Mouse (Mus musculus): Measurements from ENCODE around the gene Gm47959. TPM values are rescaled to one million over a fixed set of nuclear protein-coding genes. Genes with fewer than 3 reads are reported as not detected.

The Gm47959 gene
- polyA plus RNA-seq, 1 experiment from 2014 or later: not detected

- Histone ChIP-seq H3K9ac (replicated peaks; ENCODE audit: low read depth, low read length) (no peak within 1 kb of the TSS; the same call in 1 of the 2 replicates), H3K4me2 (replicated peaks; ENCODE audit: low read depth, low read length) (peak within 1 kb of the TSS; percentile 59), H3K4me1 (ENCODE audit: control insufficient read depth, insufficient read depth, low read length) (no peaks in the 10 kb centered on the region), H3K27me3 (ENCODE audit: control insufficient read depth, insufficient read depth, low read length) (no peaks in the 10 kb centered on the region), H3K27ac (ENCODE audit: low read length) (0 out of 2 replicates have a peak within 1 kb of the TSS, but pooled peaks have one; percentile 17), H3K36me3 (ENCODE audit: control insufficient read depth, insufficient read depth, low read length) (no peaks in the 10 kb centered on the region), H3K9me3 (ENCODE audit: control insufficient read depth, low read depth, low read length) (no peaks in the 10 kb centered on the region), H3K4me3 (ENCODE audit: low read depth, low read length) (peak within 1 kb of the TSS; percentile 48)
- under 1% methylated on average over 25 of the region's 25 CpGs for WGBS
- ATAC-seq (ENCODE audit: insufficient number of reproducible peaks, insufficient read depth, low FRiP score, low read depth): peak; percentile 86
Observed at GRCm38 (mm10) chr1:83038109-83038672, 37.8 kb downstream of the Gm47959 start, which contains the start of gene Slc19a3. Gene Slc19a3 (minus strand): TSS chr1:83038448.

GRCm38 (mm10) chr1:83039080-83039479 lies 38.7 kb downstream of the Gm47959 start:
- H3K4me1 ChIP-seq (ENCODE audit: control insufficient read depth, insufficient read depth, low read length): no peaks in the 10 kb centered on the region
- no peak overlapping the region for H3K27ac ChIP-seq (ENCODE audit: low read length)
- no peak overlapping the region for H3K4me3 ChIP-seq (ENCODE audit: low read depth, low read length)
- H3K4me2 ChIP-seq (replicated peaks; ENCODE audit: low read depth, low read length): no peak overlapping the region
- 62% methylated on average over 4 of the region's 4 CpGs for WGBS
- H3K9ac ChIP-seq (replicated peaks; ENCODE audit: low read depth, low read length): no peak overlapping the region
- no peaks in the 10 kb centered on the region for H3K36me3 ChIP-seq (ENCODE audit: control insufficient read depth, insufficient read depth, low read length)
- H3K27me3 ChIP-seq (ENCODE audit: control insufficient read depth, insufficient read depth, low read length): no peaks in the 10 kb centered on the region
- no peak for ATAC-seq (ENCODE audit: insufficient number of reproducible peaks, insufficient read depth, low FRiP score, low read depth)
- no peaks in the 10 kb centered on the region for H3K9me3 ChIP-seq (ENCODE audit: control insufficient read depth, low read depth, low read length)

- Histone ChIP-seq H3K9me3 (ENCODE audit: control insufficient read depth, low read depth, low read length) (no peaks in the 10 kb centered on the region), H3K9ac (replicated peaks; ENCODE audit: low read depth, low read length) (no peak within 1 kb of the TSS), H3K36me3 (ENCODE audit: control insufficient read depth, insufficient read depth, low read length) (no peaks in the 10 kb centered on the region), H3K27ac (ENCODE audit: low read length) (no peak within 1 kb of the TSS), H3K27me3 (ENCODE audit: control insufficient read depth, insufficient read depth, low read length) (no peaks in the 10 kb centered on the region), H3K4me1 (ENCODE audit: control insufficient read depth, insufficient read depth, low read length) (no peaks in the 10 kb centered on the region), H3K4me2 (replicated peaks; ENCODE audit: low read depth, low read length) (no peak within 1 kb of the TSS), H3K4me3 (ENCODE audit: low read depth, low read length) (no peak within 1 kb of the TSS)
- ATAC-seq (ENCODE audit: insufficient number of reproducible peaks, insufficient read depth, low FRiP score, low read depth): no peak
- WGBS: 89% methylated on average over 2 of the region's 2 CpGs
Observed at GRCm38 (mm10) chr1:83042380-83042779, 42.0 kb downstream of the Gm47959 start, which contains the start of gene Krtap28-10. Gene Krtap28-10 (minus strand): TSS chr1:83042480.

GRCm38 (mm10) chr1:83044882-83045427 lies 44.6 kb downstream of the Gm47959 start, which contains the start of gene Gm47969:
Gene Gm47969 (plus strand): TSS chr1:83044932.
- no peak within 1 kb of the TSS for H3K27ac ChIP-seq (ENCODE audit: low read length)
- ATAC-seq (ENCODE audit: insufficient number of reproducible peaks, insufficient read depth, low FRiP score, low read depth): no peak
- 84% methylated on average over 5 of the region's 5 CpGs for WGBS

More at GRCm38 (mm10) chr1:83044882-83045427, 44.6 kb downstream of the Gm47959 start, which contains the start of gene Gm47969:
- Histone ChIP-seq H3K4me1 (ENCODE audit: control insufficient read depth, insufficient read depth, low read length) (no peaks in the 10 kb centered on the region), H3K27me3 (ENCODE audit: control insufficient read depth, insufficient read depth, low read length) (no peaks in the 10 kb centered on the region), H3K36me3 (ENCODE audit: control insufficient read depth, insufficient read depth, low read length) (no peaks in the 10 kb centered on the region), H3K9ac (replicated peaks; ENCODE audit: low read depth, low read length) (no peak within 1 kb of the TSS), H3K4me3 (ENCODE audit: low read depth, low read length) (no peak within 1 kb of the TSS), H3K9me3 (ENCODE audit: control insufficient read depth, low read depth, low read length) (no peaks in the 10 kb centered on the region), H3K4me2 (replicated peaks; ENCODE audit: low read depth, low read length) (no peak within 1 kb of the TSS)

Other genes starting within 250 kb of the Gm47959 start
- 5.2 and 5.8 TPM in 2 replicates for gene Tm4sf20, start 232.1 kb upstream of the Gm47959 start, polyA plus RNA-seq (2014; fragmentation: Nextera tagmentation; extraction: Ambion mirVana)
- not detected in 2 replicates for gene Gm47791, start 229.3 kb upstream of the Gm47959 start, polyA plus RNA-seq (2014; fragmentation: Nextera tagmentation; extraction: Ambion mirVana)
- gene Agfg1, start 161.1 kb upstream of the Gm47959 start, polyA plus RNA-seq (2014; fragmentation: Nextera tagmentation; extraction: Ambion mirVana): 37.2 and 41.0 TPM in 2 replicates
- gene A030005L19Rik, start 87.2 kb upstream of the Gm47959 start, polyA plus RNA-seq (2014; fragmentation: Nextera tagmentation; extraction: Ambion mirVana): not detected in 2 replicates
- gene A030014E15Rik, start 75.6 kb upstream of the Gm47959 start, polyA plus RNA-seq (2014; fragmentation: Nextera tagmentation; extraction: Ambion mirVana): not detected in 2 replicates
- not detected in 2 replicates for gene Gm6217, start 69.1 kb upstream of the Gm47959 start, polyA plus RNA-seq (2014; fragmentation: Nextera tagmentation; extraction: Ambion mirVana)
- gene A030003K21Rik, start 57.2 kb upstream of the Gm47959 start, polyA plus RNA-seq (2014; fragmentation: Nextera tagmentation; extraction: Ambion mirVana): not detected in 2 replicates
- not detected in 2 replicates for gene Gm7544, start 44.5 kb upstream of the Gm47959 start, polyA plus RNA-seq (2014; fragmentation: Nextera tagmentation; extraction: Ambion mirVana)
- not detected in 2 replicates for gene Gm47955, start 40.3 kb upstream of the Gm47959 start, polyA plus RNA-seq (2014; fragmentation: Nextera tagmentation; extraction: Ambion mirVana)
- gene Slc19a3, start 37.9 kb downstream of the Gm47959 start, polyA plus RNA-seq (2014; fragmentation: Nextera tagmentation; extraction: Ambion mirVana): 0.56 and 1.1 TPM in 2 replicates
- gene Krtap28-10, start 41.9 kb downstream of the Gm47959 start, polyA plus RNA-seq (2014; fragmentation: Nextera tagmentation; extraction: Ambion mirVana): not detected in 2 replicates
- not detected in 2 replicates for gene Gm47969, start 44.4 kb downstream of the Gm47959 start, polyA plus RNA-seq (2014; fragmentation: Nextera tagmentation; extraction: Ambion mirVana)
- not detected in 2 replicates for gene A030005K14Rik, start 58.8 kb downstream of the Gm47959 start, polyA plus RNA-seq (2014; fragmentation: Nextera tagmentation; extraction: Ambion mirVana)
- not detected in 2 replicates for gene Krtap28-13, start 60.4 kb downstream of the Gm47959 start, polyA plus RNA-seq (2014; fragmentation: Nextera tagmentation; extraction: Ambion mirVana)
- gene Ccl20, start 116.2 kb downstream of the Gm47959 start, polyA plus RNA-seq (2014; fragmentation: Nextera tagmentation; extraction: Ambion mirVana): 6.7 and 6.9 TPM in 2 replicates
- gene Daw1, start 159.2 kb downstream of the Gm47959 start, polyA plus RNA-seq (2014; fragmentation: Nextera tagmentation; extraction: Ambion mirVana): not detected in 2 replicates